Mouse (Mus musculus): ENCODE data around the gene Rab8b.

GRCm38 (mm10) chr9:66795464-66796324, 123.8 kb downstream of the Rab8b start, which contains the start of gene Aph1b:
- peak; percentile 33; the same call in 1 of the 2 replicates for TF ChIP-seq CTCF (IDR thresholded peaks at IDR 0.05; ENCODE audit: borderline replicate concordance, control insufficient read depth, extremely low read depth, insufficient read depth, low read length, poor library complexity)
- no peak for TF ChIP-seq POLR2A (IDR thresholded peaks at IDR 0.05; ENCODE audit: control insufficient read depth, extremely low read depth, insufficient read depth, low read length, poor library complexity)

Data from thymus, adult 2 months (tissue).